Mouse (Mus musculus) hindbrain, embryonic 13.5 days (tissue): ENCODE results near the gene Ssna1. TPM values are rescaled to one million over a fixed set of nuclear protein-coding genes. Genes with fewer than 3 reads are reported as not detected.

Experiments
- ATAC-seq: fragments of 200-750 bp; cut with Nextera tagmentation; 2 replicates; pipeline ENCODE4 v1.8.0; 2017; ENCODE audit warnings: moderate TSS enrichment; ENCODE audit not compliant: low FRiP score
- H3K27ac ChIP-seq: fragments of 300-500 bp; sonication (generic); 2 replicates; pipeline ENCODE4 v1.5.1; 2015; ENCODE audit warnings: inconsistent platforms, mild to moderate bottlenecking, moderate library complexity
- H3K27me3 ChIP-seq: fragments of 300-500 bp; sonication (generic); 2 replicates; pipeline ENCODE4 v1.6.1; 2015; ENCODE audit warnings: mild to moderate bottlenecking, inconsistent platforms
- H3K36me3 ChIP-seq: fragments of 300-500 bp; sonication (generic); 2 replicates; pipeline ENCODE4 v1.6.1; 2015; ENCODE audit warnings: mild to moderate bottlenecking, inconsistent platforms
- H3K4me1 ChIP-seq: fragments of 300-500 bp; sonication (generic); replicated peaks from 2 replicates; pipeline ENCODE4 v1.6.1; 2015; ENCODE audit warnings: inconsistent platforms
- H3K4me2 ChIP-seq: fragments of 300-500 bp; sonication (generic); 2 replicates; pipeline ENCODE4 v1.6.1; 2015; ENCODE audit warnings: inconsistent platforms, mild to moderate bottlenecking, moderate library complexity
- H3K4me3 ChIP-seq: fragments of 300-500 bp; sonication (generic); 2 replicates; pipeline ENCODE4 v1.5.1; 2015; ENCODE audit warnings: mild to moderate bottlenecking, inconsistent platforms
- H3K9ac ChIP-seq: fragments of 300-500 bp; sonication (generic); 2 replicates; pipeline ENCODE4 v1.6.1; 2015; ENCODE audit warnings: mild to moderate bottlenecking, inconsistent platforms
- H3K9me3 ChIP-seq: fragments of 300-500 bp; sonication (generic); 2 replicates; pipeline ENCODE4 v1.6.1; 2016; ENCODE audit warnings: inconsistent platforms
- WGBS: fragments of 180-500 bp; shearing (Covaris S2); methylation state at CpG from one replicate; pipeline ENCODE4 v1.1.7; 2015; 5-methylcytosine and 5-hydroxymethylcytosine counted together
- polyA plus RNA-seq: library from polyadenylated mRNA; unstranded; fragments of >200 nt; fragmentation: Nextera tagmentation; extraction: Ambion mirVana; gene quantifications from 2 replicates; pipeline ENCODE4 v1.2.1, GENCODE M21; 2015

Gene Ssna1
- polyA plus RNA-seq, 1 experiment from 2014 or later = 199 TPM

DNA sequence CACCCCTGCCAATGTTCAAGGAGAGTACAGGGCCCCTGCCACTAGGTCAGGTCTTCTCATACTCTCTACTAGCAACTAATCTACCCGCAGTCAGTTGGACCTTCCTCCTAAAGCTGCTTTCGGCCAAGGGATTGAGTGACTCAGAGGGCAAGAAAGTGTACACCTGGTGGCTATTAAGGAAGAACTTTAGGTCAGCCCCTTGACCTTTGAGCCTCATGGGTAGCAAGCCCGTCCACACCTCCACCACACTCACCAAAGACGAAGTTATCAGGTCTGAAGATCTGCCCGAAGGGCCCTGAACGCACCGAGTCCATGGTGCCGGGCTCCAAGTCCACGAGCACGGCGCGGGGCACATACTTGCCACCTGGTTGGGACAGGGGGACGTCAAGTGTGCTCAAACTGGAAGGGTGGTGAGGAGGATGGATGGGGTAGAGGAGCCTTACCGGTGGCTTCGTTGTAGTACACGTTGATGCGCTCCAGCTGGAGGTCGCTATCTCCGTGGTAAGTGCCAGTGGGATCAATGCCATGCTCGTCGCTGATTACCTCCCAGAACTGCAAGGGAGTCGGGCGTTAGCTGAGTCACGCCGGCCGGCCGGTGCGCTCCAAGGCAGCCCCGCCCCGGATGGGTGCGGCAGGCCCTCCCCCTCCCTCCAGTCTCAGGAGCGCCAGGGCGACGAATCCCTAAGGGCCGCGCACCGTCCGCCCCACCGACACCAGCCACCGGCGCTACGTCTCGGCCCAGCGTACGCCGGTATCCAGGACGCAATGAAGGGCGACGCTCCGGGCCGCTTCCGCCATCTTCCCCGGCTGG, 48.4 kb downstream of the Ssna1 start:
- peak overlapping the region; percentile 88 for H3K4me3 ChIP-seq
- no peaks in the 10 kb centered on the region for H3K9me3 ChIP-seq
- WGBS = 3% methylated on average over 40 of the region's 53 CpGs
- H3K27me3 ChIP-seq = no peaks in the 10 kb centered on the region
- peak overlapping the region; percentile 94 for H3K27ac ChIP-seq
- peak overlapping the region; percentile 92 for H3K4me2 ChIP-seq
- peak overlapping the region; percentile 90 for H3K9ac ChIP-seq
- peaks cover 22% of the 10 kb centered on the region for H3K4me1 ChIP-seq
- peaks cover 9% of the 10 kb centered on the region for H3K36me3 ChIP-seq
- no peak; the same call in 1 of the 2 replicates for ATAC-seq

DNA sequence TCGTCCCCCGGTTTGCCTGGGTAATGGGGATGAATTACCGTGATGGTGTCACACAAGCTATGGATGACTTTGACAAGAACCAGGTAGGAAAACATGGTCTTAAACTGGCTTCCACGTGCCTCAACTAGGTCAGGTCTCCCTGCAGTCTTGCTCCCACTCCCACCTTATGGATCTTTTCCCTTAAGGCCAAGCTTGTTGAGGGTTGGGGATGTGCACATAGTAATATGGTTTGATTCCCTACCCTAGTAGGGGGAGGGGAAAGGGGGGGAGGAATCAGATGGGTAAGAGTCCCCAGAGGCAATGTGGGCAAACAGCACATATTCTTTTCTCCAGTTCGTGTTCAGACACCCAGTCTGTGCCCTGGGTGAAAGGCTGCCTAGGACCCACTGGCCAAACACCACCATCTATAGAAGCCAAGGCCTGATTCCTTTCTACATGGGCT, 50.9 kb downstream of the Ssna1 start:
- Histone ChIP-seq H3K27ac (no peak overlapping the region), H3K4me3 (no peak overlapping the region), H3K36me3 (peaks cover 9% of the 10 kb centered on the region), H3K4me2 (no peak overlapping the region), H3K9ac (no peak overlapping the region), H3K9me3 (no peaks in the 10 kb centered on the region), H3K27me3 (no peaks in the 10 kb centered on the region), H3K4me1 (peaks cover 17% of the 10 kb centered on the region)
- no peak for ATAC-seq
- WGBS = 72% methylated on average over 5 of the region's 5 CpGs

Other genes with a start within 250 kb of the Ssna1 start
- 130 and 136 TPM in 2 replicates for gene Nsmf, start 218.1 kb downstream of the Ssna1 start, polyA plus RNA-seq
- gene Entpd8, start 192.1 kb downstream of the Ssna1 start, polyA plus RNA-seq = not detected in 2 replicates
- gene Noxa1, start 177.3 kb downstream of the Ssna1 start, polyA plus RNA-seq = not detected in 2 replicates
- gene Nrarp, start 91.7 kb downstream of the Ssna1 start, polyA plus RNA-seq = 21.4 and 24.6 TPM in 2 replicates
- 1.6 and 1.9 TPM in 2 replicates for gene Tor4a, start 75.6 kb downstream of the Ssna1 start, polyA plus RNA-seq
- 98.3 and 104 TPM in 2 replicates for gene Nelfb, start 60.9 kb downstream of the Ssna1 start, polyA plus RNA-seq
- not detected in 2 replicates for gene Stpg3, start 57.8 kb downstream of the Ssna1 start, polyA plus RNA-seq
- 0.40 and 1.3 TPM in 2 replicates for gene Fam166a, start 53.7 kb downstream of the Ssna1 start, polyA plus RNA-seq
- 349 and 363 TPM in 2 replicates for gene Tubb4b, start 47.7 kb downstream of the Ssna1 start, polyA plus RNA-seq
- not detected in 2 replicates for gene Slc34a3, start 38.1 kb downstream of the Ssna1 start, polyA plus RNA-seq
- gene Rnf224, start 35.7 kb downstream of the Ssna1 start, polyA plus RNA-seq = not detected in 2 replicates
- 90.3 and 92.4 TPM in 2 replicates for gene Rnf208, start 30.2 kb downstream of the Ssna1 start, polyA plus RNA-seq
- 0.26 TPM in 1 of 2 replicates, not detected in the other for gene Cysrt1, start 30.0 kb downstream of the Ssna1 start, polyA plus RNA-seq
- 5.1 and 6.2 TPM in 2 replicates for gene AL732309.1, start 25.6 kb downstream of the Ssna1 start, polyA plus RNA-seq
- 18.6 and 20.9 TPM in 2 replicates for gene Tmem203, start 17.0 kb downstream of the Ssna1 start, polyA plus RNA-seq
- gene Tprn, start 9.8 kb downstream of the Ssna1 start, polyA plus RNA-seq = 16.2 and 17.6 TPM in 2 replicates
- 143 TPM in 2 replicates for gene Anapc2, start within 50 bp of the Ssna1 start, polyA plus RNA-seq
- not detected in 2 replicates for gene Tmem210, start 15.7 kb upstream of the Ssna1 start, polyA plus RNA-seq
- gene Lrrc26, start 17.5 kb upstream of the Ssna1 start, polyA plus RNA-seq = 0.22 TPM in 1 of 2 replicates, not detected in the other
- 22.5 and 24.5 TPM in 2 replicates for gene Grin1, start 46.7 kb upstream of the Ssna1 start, polyA plus RNA-seq
- 50.0 and 59.8 TPM in 2 replicates for gene Man1b1, start 59.9 kb upstream of the Ssna1 start, polyA plus RNA-seq
- 22.8 and 23.0 TPM in 2 replicates for gene Dpp7, start 83.9 kb upstream of the Ssna1 start, polyA plus RNA-seq
- gene Uap1l1, start 93.2 kb upstream of the Ssna1 start, polyA plus RNA-seq = 5.2 and 6.2 TPM in 2 replicates
- 9.6 and 16.5 TPM in 2 replicates for gene Sapcd2, start 99.9 kb upstream of the Ssna1 start, polyA plus RNA-seq
- gene Entpd2, start 123.4 kb upstream of the Ssna1 start, polyA plus RNA-seq = 2.6 and 3.6 TPM in 2 replicates
- 411 and 423 TPM in 2 replicates for gene Npdc1, start 126.9 kb upstream of the Ssna1 start, polyA plus RNA-seq
- 0.19 TPM in 1 of 2 replicates, not detected in the other for gene Fut7, start 150.8 kb upstream of the Ssna1 start, polyA plus RNA-seq
- 10.0 and 11.6 TPM in 2 replicates for gene Abca2, start 156.3 kb upstream of the Ssna1 start, polyA plus RNA-seq
- gene Clic3, start 184.4 kb upstream of the Ssna1 start, polyA plus RNA-seq = 3.4 and 3.7 TPM in 2 replicates
- gene Paxx, start 188.7 kb upstream of the Ssna1 start, polyA plus RNA-seq = 91.6 and 98.8 TPM in 2 replicates
- gene Ptgds, start 197.6 kb upstream of the Ssna1 start, polyA plus RNA-seq = 50.3 and 50.5 TPM in 2 replicates
- gene Lcn12, start 221.5 kb upstream of the Ssna1 start, polyA plus RNA-seq = not detected in 2 replicates
- gene Fbxw5, start 228.3 kb upstream of the Ssna1 start, polyA plus RNA-seq = 119 and 125 TPM in 2 replicates
- gene C8g, start 229.3 kb upstream of the Ssna1 start, polyA plus RNA-seq = 5.4 and 5.5 TPM in 2 replicates